Comparison of ENCODE assay signal across 38 mouse cellular contexts in genomic region chr10:59585621-59586020, GRCm38 (mm10). TPM values are rescaled to one million over a fixed set of nuclear protein-coding genes. Genes with fewer than 3 reads are reported as not detected.
"Had no signal": no experiment of that assay in that cellular context is flagged by ENCODE, and none has a peak within 500 bp of the region (broad histone marks: within the 10 kb centered on the region; RNA-seq: fewer than 3 reads in every experiment).

No protein-coding gene starts in this region.

- DNase-seq: gastrocnemius, postnatal 14 days; gastrocnemius, postnatal 36 days; heart, adult 11 months; heart, adult 2 months; heart, postnatal 10 days; heart, postnatal 4 days; kidney, adult 18-20 months; kidney, adult 8-10 months; kidney, postnatal 10 days; kidney, postnatal 25 days; kidney, postnatal 4 days; liver had no signal

RNA-seq across cellular contexts. Expression of gene Gm10322, which starts 30.2 kb away (rescaled TPM):
- total RNA-seq: gastrocnemius, adult 18-20 months; gastrocnemius, adult 8-10 months; gastrocnemius, postnatal 14 days; gastrocnemius, postnatal 36 days; heart, adult 2 months; heart, postnatal 10 days; heart, postnatal 25 days; heart, postnatal 4 days; layer of hippocampus, adult 2 months; layer of hippocampus, postnatal 10 days; layer of hippocampus, postnatal 25 days; left cerebral cortex, adult 2 months; left cerebral cortex, postnatal 14 days; left cerebral cortex, postnatal 36 days had no signal
- polyA plus RNA-seq: gonadal fat pad, adult 2 months; heart, adult 2 months; heart, embryonic 12.5 days; heart, embryonic 14.5 days; heart, embryonic 16.5 days; hindbrain, embryonic 10.5 days; hindbrain, embryonic 12.5 days; hindbrain, embryonic 14.5 days; hindbrain, embryonic 16.5 days; inflammation-experienced regulatory T-cells, adult 6 months; intestine, embryonic 15.5 days; intestine, postnatal 0 days; kidney, embryonic 14.5 days; kidney, embryonic 16.5 days; limb, embryonic 10.5 days; limb, embryonic 12.5 days; limb, embryonic 14.5 days; liver, embryonic 11.5 days had no signal
